Mouse (Mus musculus): ENCODE measurements at regions not wholly inside any gene's neighbourhood (a gene's known extent, or its start where the extent isn't known, plus 50 kb on each side); places are given as distances from the start of the nearest gene placed in this dataset.

GRCm38 (mm10) chr19:59577886-59578285, 119.7 kb downstream of the Emx2 start:
- TF ChIP-seq CTCF (IDR thresholded peaks at IDR 0.05; ENCODE audit: borderline replicate concordance, insufficient read depth, low read length) (no peak), POLR2A (IDR thresholded peaks at IDR 0.05; ENCODE audit: low read depth, low read length) (no peak)

Data from embryonic fibroblast, embryonic 13.5 days (primary cell).